Mouse (Mus musculus) stomach, embryonic 15.5 days (tissue): ENCODE data around the gene Slc6a1. TPM values are rescaled to one million over a fixed set of nuclear protein-coding genes. Genes with fewer than 3 reads are reported as not detected.

Source experiments
- ATAC-seq: fragments of 200-750 bp; cut with Nextera tagmentation; 2 replicates; pipeline ENCODE4 v1.8.0; 2017; ENCODE audit warnings: low read depth, moderate number of reproducible peaks, moderate TSS enrichment; ENCODE audit not compliant: insufficient read depth, low FRiP score
- H3K27ac ChIP-seq: fragments of 300-500 bp; sonication (generic); 2 replicates; pipeline ENCODE4 v1.5.1; 2015; ENCODE audit warnings: mild to moderate bottlenecking, inconsistent platforms
- H3K27me3 ChIP-seq: fragments of 300-500 bp; sonication (generic); replicated peaks from 2 replicates; pipeline ENCODE4 v1.6.1; 2015; ENCODE audit warnings: inconsistent platforms
- H3K36me3 ChIP-seq: fragments of 300-500 bp; sonication (generic); 2 replicates; pipeline ENCODE4 v1.6.1; 2015; ENCODE audit warnings: inconsistent platforms
- H3K4me1 ChIP-seq: fragments of 300-500 bp; sonication (generic); 2 replicates; pipeline ENCODE4 v1.6.1; 2015; ENCODE audit warnings: inconsistent platforms
- H3K4me2 ChIP-seq: fragments of 300-500 bp; sonication (generic); 2 replicates; pipeline ENCODE4 v1.6.1; 2015; ENCODE audit warnings: mild to moderate bottlenecking, inconsistent platforms
- H3K4me3 ChIP-seq: fragments of 300-500 bp; sonication (generic); replicated peaks from 2 replicates; pipeline ENCODE4 v1.5.1; 2015; ENCODE audit warnings: inconsistent platforms
- H3K9ac ChIP-seq: fragments of 300-500 bp; sonication (generic); 2 replicates; pipeline ENCODE4 v1.6.1; 2015; ENCODE audit warnings: inconsistent platforms
- H3K9me3 ChIP-seq: fragments of 300-500 bp; sonication (generic); 2 replicates; pipeline ENCODE4 v1.6.1; 2016; ENCODE audit warnings: inconsistent platforms
- WGBS: fragments of 180-500 bp; shearing (Covaris S2); methylation state at CpG from one replicate; pipeline ENCODE4 v1.1.7; 2015; 5-methylcytosine and 5-hydroxymethylcytosine counted together
- polyA plus RNA-seq: library from polyadenylated mRNA; unstranded; fragments of >200 nt; fragmentation: Nextera tagmentation; extraction: Ambion mirVana; gene quantifications from 2 replicates; pipeline ENCODE4 v1.2.1, GENCODE M21; 2015

Slc6a1 gene
- polyA plus RNA-seq, 1 experiment from 2014 or later = 0.32 TPM

DNA sequence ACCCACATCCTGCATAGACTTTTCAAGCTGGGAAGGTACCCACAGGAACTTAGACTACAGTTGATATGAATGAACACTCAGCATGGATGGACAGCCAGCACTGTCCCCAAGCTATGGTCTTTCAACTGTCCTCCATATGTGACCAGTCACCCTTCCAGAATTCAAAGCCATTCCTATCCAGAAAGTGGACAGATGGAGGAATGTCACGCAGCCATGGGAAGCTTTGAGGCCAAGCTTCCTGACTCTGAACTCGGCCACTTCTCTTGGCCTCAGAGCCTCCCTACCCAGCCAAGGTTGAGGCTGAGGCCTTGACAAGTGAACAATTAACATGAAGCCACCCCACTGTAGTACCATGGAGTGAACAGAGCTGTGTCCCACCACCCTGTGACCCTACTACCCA lies 12.8 kb upstream of the Slc6a1 start:
- H3K27ac ChIP-seq = no peak overlapping the region
- 77% methylated on average over 2 of the region's 2 CpGs for WGBS
- no peak for ATAC-seq
- no peaks in the 10 kb centered on the region for H3K9me3 ChIP-seq
- H3K4me1 ChIP-seq = no peaks in the 10 kb centered on the region
- H3K9ac ChIP-seq = no peak overlapping the region
- no peak overlapping the region for H3K4me2 ChIP-seq
- no peak overlapping the region for H3K4me3 ChIP-seq
- H3K27me3 ChIP-seq = peaks cover 7% of the 10 kb centered on the region
- H3K36me3 ChIP-seq = no peaks in the 10 kb centered on the region

- H3K9ac ChIP-seq = no peak overlapping the region
- no peaks in the 10 kb centered on the region for H3K9me3 ChIP-seq
- no peak overlapping the region for H3K4me3 ChIP-seq
- H3K36me3 ChIP-seq = no peaks in the 10 kb centered on the region
- H3K4me2 ChIP-seq = no peak overlapping the region
- no peak for ATAC-seq
- H3K4me1 ChIP-seq = no peaks in the 10 kb centered on the region
- H3K27ac ChIP-seq = no peak overlapping the region
- 63% methylated on average over 5 of the region's 5 CpGs for WGBS
- H3K27me3 ChIP-seq = peaks cover 7% of the 10 kb centered on the region
Observed at GRCm38 (mm10) chr6:114270799-114271198, 11.6 kb upstream of the Slc6a1 start.

GRCm38 (mm10) chr6:114272279-114272678 lies 10.2 kb upstream of the Slc6a1 start:
- Histone ChIP-seq H3K9me3 (no peaks in the 10 kb centered on the region), H3K4me3 (no peak overlapping the region), H3K4me2 (no peak overlapping the region), H3K9ac (no peak overlapping the region), H3K27ac (no peak overlapping the region), H3K36me3 (no peaks in the 10 kb centered on the region), H3K27me3 (peaks cover 7% of the 10 kb centered on the region), H3K4me1 (no peaks in the 10 kb centered on the region)
- WGBS = 70% methylated on average over 15 of the region's 15 CpGs
- ATAC-seq = no peak

GRCm38 (mm10) chr6:114273997-114274728 lies 8.3 kb upstream of the Slc6a1 start:
- Histone ChIP-seq H3K4me3 (no peak overlapping the region), H3K27ac (no peak overlapping the region), H3K4me2 (no peak overlapping the region), H3K36me3 (no peaks in the 10 kb centered on the region), H3K9ac (no peak overlapping the region), H3K27me3 (peaks cover 9% of the 10 kb centered on the region), H3K9me3 (no peaks in the 10 kb centered on the region), H3K4me1 (no peaks in the 10 kb centered on the region)
- ATAC-seq = peak; percentile 4; the same call in 1 of the 2 replicates
- WGBS = 54% methylated on average over 14 of the region's 14 CpGs

DNA sequence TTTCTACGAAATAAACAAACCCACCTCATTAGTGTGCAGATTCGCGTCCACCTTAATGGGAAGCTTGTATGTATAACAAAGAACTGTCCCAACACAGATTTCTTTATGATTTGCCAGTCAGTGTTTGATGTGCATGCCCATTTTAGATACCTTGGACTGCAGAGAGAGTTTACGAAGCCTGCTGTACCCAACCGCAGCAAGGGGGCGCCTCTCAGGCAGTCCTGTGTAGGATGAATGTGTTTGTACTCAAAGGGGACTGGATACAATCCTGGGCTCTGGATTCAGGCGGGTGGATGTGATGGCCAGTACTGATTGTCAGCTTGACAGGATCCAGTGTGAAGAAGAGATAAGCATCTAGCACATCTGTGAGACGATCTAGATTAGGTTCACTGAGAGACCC lies 6.6 kb upstream of the Slc6a1 start:
- Histone ChIP-seq H3K27me3 (peaks cover 9% of the 10 kb centered on the region), H3K9me3 (no peaks in the 10 kb centered on the region), H3K9ac (no peak overlapping the region), H3K36me3 (no peaks in the 10 kb centered on the region), H3K4me2 (no peak overlapping the region), H3K4me3 (no peak overlapping the region), H3K27ac (no peak overlapping the region), H3K4me1 (no peaks in the 10 kb centered on the region)
- ATAC-seq = no peak
- 56% methylated on average over 8 of the region's 8 CpGs for WGBS

DNA sequence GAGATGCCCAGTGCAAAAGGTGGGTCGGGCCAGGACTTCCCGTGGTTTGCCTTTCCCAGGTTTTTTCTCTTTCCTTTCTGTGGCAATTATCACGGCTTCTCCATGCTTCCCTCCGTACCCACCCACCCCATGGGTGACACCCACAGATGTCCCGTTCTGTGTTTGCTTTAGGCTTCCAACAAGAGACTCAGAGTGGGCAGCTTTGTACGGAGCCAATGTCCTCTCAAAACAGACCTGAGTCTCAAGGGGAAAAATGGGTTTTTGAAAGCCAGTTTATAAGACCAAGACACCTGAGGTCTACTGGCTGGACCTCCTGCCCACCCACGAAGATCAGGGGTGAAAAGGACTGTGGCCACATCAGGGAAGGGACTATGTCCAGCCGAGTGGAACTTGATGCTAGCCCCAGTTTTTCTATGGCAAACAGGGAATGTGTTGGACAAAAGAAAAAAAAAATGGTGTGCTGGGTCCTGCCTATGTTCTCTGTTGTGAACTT lies 889 bp downstream of the Slc6a1 start:
- Histone ChIP-seq H3K4me2 (no peak overlapping the region), H3K27ac (no peak overlapping the region), H3K36me3 (no peaks in the 10 kb centered on the region), H3K4me1 (peaks cover 2% of the 10 kb centered on the region; the same call in 1 of the 2 replicates), H3K27me3 (peaks cover 67% of the 10 kb centered on the region), H3K9me3 (no peaks in the 10 kb centered on the region), H3K9ac (no peak overlapping the region), H3K4me3 (no peak overlapping the region)
- no peak for ATAC-seq
- 21% methylated on average over 8 of the region's 8 CpGs for WGBS

DNA sequence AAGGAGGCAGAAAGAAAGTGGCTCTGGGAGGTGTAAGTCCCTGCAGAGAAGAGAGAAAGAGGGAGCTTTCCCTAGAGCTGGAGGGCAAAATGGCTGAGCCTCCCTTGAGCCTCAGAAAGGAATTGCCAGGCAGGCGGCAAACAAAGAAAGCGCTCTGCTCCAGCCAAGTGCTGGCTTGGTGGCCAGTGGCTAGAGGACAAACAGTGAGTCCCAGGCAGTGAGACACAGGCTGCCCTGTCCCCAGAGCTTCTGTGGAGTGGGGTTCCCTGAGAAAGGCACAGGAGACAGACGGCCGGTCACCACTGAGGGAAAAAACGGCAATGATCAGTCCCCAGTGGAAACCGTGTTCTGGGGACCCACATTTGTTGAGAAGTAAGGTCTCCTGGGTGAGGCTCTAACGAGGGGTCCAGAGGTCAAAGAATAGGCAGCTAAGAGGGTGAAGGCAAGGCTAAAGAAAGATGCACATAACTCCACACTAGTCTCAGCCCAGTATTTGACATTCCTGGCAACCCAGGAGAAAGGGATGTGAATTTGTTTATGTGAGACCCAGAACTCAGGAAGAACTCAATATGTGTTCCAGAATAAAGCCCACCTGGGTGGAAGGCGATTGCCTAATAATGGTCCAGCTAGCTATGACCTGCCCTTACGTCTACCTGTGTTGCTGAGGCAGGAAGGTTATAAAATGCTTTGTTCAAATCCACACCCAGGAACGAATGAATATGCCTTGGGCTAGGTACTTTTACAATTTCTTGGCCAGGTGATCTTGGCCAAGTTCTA lies 1.7 kb downstream of the Slc6a1 start:
- no peaks in the 10 kb centered on the region for H3K36me3 ChIP-seq
- H3K4me1 ChIP-seq = peaks cover 2% of the 10 kb centered on the region; the same call in 1 of the 2 replicates
- no peaks in the 10 kb centered on the region for H3K9me3 ChIP-seq
- ATAC-seq = no peak
- no peak overlapping the region for H3K4me3 ChIP-seq
- WGBS = 48% methylated on average over 10 of the region's 10 CpGs
- peaks cover 67% of the 10 kb centered on the region for H3K27me3 ChIP-seq
- H3K4me2 ChIP-seq = no peak overlapping the region
- H3K9ac ChIP-seq = no peak overlapping the region
- H3K27ac ChIP-seq = no peak overlapping the region

DNA sequence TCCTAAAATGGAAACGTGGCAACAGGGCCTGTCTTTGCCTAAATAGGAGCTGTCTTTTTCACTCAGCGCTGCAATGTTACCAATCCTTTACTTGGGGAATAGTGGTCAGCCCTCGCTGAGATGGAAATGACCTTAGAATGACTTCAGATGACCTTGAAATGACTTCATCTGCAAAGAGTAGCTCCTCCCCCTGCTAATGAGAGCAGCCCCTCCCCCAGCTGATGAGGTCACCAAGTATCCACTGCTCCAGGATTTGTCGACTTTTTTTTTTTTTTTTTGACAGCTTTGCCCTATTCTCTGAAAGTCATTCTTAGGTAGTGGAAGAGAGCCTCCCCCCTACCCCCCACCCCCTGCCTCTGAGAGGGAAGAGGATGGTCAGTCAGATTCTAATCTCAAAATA lies 3.0 kb downstream of the Slc6a1 start:
- Histone ChIP-seq H3K27ac (no peak overlapping the region), H3K9ac (no peak overlapping the region), H3K27me3 (peaks cover 67% of the 10 kb centered on the region), H3K9me3 (no peaks in the 10 kb centered on the region), H3K36me3 (no peaks in the 10 kb centered on the region), H3K4me1 (peaks cover 2% of the 10 kb centered on the region; the same call in 1 of the 2 replicates), H3K4me3 (no peak overlapping the region), H3K4me2 (no peak overlapping the region)
- 35% methylated on average over 4 of the region's 4 CpGs for WGBS
- no peak for ATAC-seq

GRCm38 (mm10) chr6:114289106-114289505 lies 6.7 kb downstream of the Slc6a1 start:
- Histone ChIP-seq H3K27ac (no peak overlapping the region), H3K9ac (no peak overlapping the region), H3K9me3 (no peaks in the 10 kb centered on the region), H3K4me3 (no peak overlapping the region), H3K27me3 (peaks cover 34% of the 10 kb centered on the region), H3K4me1 (no peaks in the 10 kb centered on the region), H3K4me2 (no peak overlapping the region), H3K36me3 (no peaks in the 10 kb centered on the region)
- WGBS = 39% methylated on average over 7 of the region's 7 CpGs
- ATAC-seq = no peak

GRCm38 (mm10) chr6:114290184-114290583 lies 7.7 kb downstream of the Slc6a1 start:
- WGBS = 40% methylated on average over 8 of the region's 8 CpGs

GRCm38 (mm10) chr6:114290929-114291328 lies 8.5 kb downstream of the Slc6a1 start:
- Histone ChIP-seq H3K4me1 (no peaks in the 10 kb centered on the region), H3K9me3 (no peaks in the 10 kb centered on the region), H3K27me3 (peaks cover 18% of the 10 kb centered on the region; the same call in 1 of the 2 replicates), H3K4me3 (no peak overlapping the region), H3K36me3 (no peaks in the 10 kb centered on the region), H3K4me2 (no peak overlapping the region), H3K9ac (no peak overlapping the region), H3K27ac (no peak overlapping the region)
- ATAC-seq = no peak
- WGBS = 62% methylated on average over 4 of the region's 4 CpGs

More at GRCm38 (mm10) chr6:114290184-114290583, 7.7 kb downstream of the Slc6a1 start:
- Histone ChIP-seq H3K9me3 (no peaks in the 10 kb centered on the region), H3K4me3 (no peak overlapping the region), H3K4me2 (no peak overlapping the region), H3K27me3 (peaks cover 24% of the 10 kb centered on the region), H3K4me1 (no peaks in the 10 kb centered on the region), H3K9ac (no peak overlapping the region), H3K36me3 (no peaks in the 10 kb centered on the region), H3K27ac (no peak overlapping the region)
- no peak for ATAC-seq

DNA sequence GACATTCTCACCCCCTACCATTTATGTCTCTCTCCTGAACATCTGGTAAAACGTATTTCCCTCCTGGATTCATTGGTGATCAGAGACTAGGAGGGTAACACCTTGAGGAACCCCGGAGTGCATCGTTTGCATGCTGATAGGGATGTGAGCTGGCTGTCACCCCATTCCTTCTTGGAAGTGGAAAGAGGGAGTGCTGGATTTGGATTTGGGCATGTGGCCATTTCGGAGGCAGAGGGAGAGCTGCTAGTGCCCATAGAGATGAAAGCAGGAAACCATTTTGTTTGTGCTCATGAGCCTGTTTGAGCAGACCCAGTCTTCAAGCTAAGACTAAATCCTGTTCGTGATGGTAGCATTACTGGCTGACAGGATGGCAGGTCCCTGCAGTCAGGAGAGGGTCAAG lies 9.0 kb downstream of the Slc6a1 start:
- H3K9me3 ChIP-seq = no peaks in the 10 kb centered on the region
- H3K36me3 ChIP-seq = no peaks in the 10 kb centered on the region
- H3K4me1 ChIP-seq = no peaks in the 10 kb centered on the region
- H3K4me2 ChIP-seq = no peak overlapping the region
- 39% methylated on average over 5 of the region's 5 CpGs for WGBS
- no peak overlapping the region for H3K27ac ChIP-seq
- no peak overlapping the region for H3K9ac ChIP-seq
- H3K27me3 ChIP-seq = peaks cover 13% of the 10 kb centered on the region; the same call in 1 of the 2 replicates
- no peak overlapping the region for H3K4me3 ChIP-seq
- ATAC-seq = no peak
